Mouse (Mus musculus) limb, embryonic 13.5 days (tissue): ENCODE results near the gene Wnt10a. TPM values are rescaled to one million over a fixed set of nuclear protein-coding genes. Genes with fewer than 3 reads are reported as not detected.
A peak's percentile ranks its signal among the peaks of the same experiment; 100 is the strongest.

ENCODE experiments used
- ATAC-seq: fragments of 200-750 bp; cut with Nextera tagmentation; 2 replicates; pipeline ENCODE4 v1.8.0; 2017; ENCODE audit warnings: low read depth, moderate number of reproducible peaks, moderate TSS enrichment; ENCODE audit not compliant: low FRiP score
- H3K27ac ChIP-seq: fragments of 300-500 bp; sonication (generic); 2 replicates; pipeline ENCODE4 v1.5.1; 2015; ENCODE audit warnings: inconsistent platforms, mild to moderate bottlenecking, moderate library complexity
- H3K27me3 ChIP-seq: fragments of 300-500 bp; sonication (generic); 2 replicates; pipeline ENCODE4 v1.6.1; 2015; ENCODE audit warnings: mild to moderate bottlenecking, inconsistent platforms
- H3K36me3 ChIP-seq: fragments of 300-500 bp; sonication (generic); 2 replicates; pipeline ENCODE4 v1.6.1; 2015; ENCODE audit warnings: inconsistent platforms, mild to moderate bottlenecking, moderate library complexity
- H3K4me1 ChIP-seq: fragments of 300-500 bp; sonication (generic); 2 replicates; pipeline ENCODE4 v1.6.1; 2015; ENCODE audit warnings: inconsistent platforms
- H3K4me2 ChIP-seq: fragments of 300-500 bp; sonication (generic); replicated peaks from 2 replicates; pipeline ENCODE4 v1.6.1; 2015; ENCODE audit warnings: inconsistent platforms, mild to moderate bottlenecking, moderate library complexity
- H3K4me3 ChIP-seq: fragments of 300-500 bp; sonication (generic); 2 replicates; pipeline ENCODE4 v1.5.1; 2015; ENCODE audit warnings: moderate library complexity, mild to moderate bottlenecking, inconsistent platforms
- H3K9ac ChIP-seq: fragments of 300-500 bp; sonication (generic); 2 replicates; pipeline ENCODE4 v1.6.1; 2015; ENCODE audit warnings: mild to moderate bottlenecking, inconsistent platforms
- H3K9me3 ChIP-seq: fragments of 300-500 bp; sonication (generic); 2 replicates; pipeline ENCODE4 v1.6.1; 2016; ENCODE audit warnings: inconsistent platforms
- WGBS: fragments of 180-500 bp; shearing (Covaris S2); methylation state at CpG from one replicate; pipeline ENCODE4 v1.1.7; 2015; 5-methylcytosine and 5-hydroxymethylcytosine counted together
- polyA plus RNA-seq: library from polyadenylated mRNA; unstranded; fragments of >200 nt; fragmentation: Nextera tagmentation; extraction: Ambion mirVana; gene quantifications from 2 replicates; pipeline ENCODE4 v1.2.1, GENCODE M21; 2015

Gene Wnt10a
- 3.9 and 4.5 TPM in 2 replicates for polyA plus RNA-seq

DNA sequence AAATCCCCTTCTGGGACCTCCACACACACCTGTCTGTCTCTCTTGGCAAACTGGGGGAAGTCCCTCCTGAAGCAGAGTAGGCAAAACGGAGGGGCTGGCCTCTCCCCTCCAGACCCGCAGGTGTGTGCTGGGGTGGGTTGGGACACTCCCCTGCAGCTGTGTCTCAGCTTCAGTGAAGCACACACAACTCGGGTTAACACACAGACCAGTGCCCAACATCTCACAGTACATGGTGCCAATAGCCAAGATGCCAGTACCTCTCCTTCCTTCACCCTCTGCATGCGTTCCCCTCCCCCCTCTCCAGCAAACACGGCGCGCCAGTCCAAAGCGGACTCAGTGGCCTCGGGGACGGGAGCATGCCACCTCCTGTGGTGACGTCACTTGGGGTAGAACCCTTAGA, at the start of gene Wnt10a:
Gene Wnt10a, plus strand, starts transcription at position 268 of the 400 bp plus-strand sequence.
- H3K27ac ChIP-seq = no peak within 1 kb of the TSS; the same call in 1 of the 2 replicates
- 2% methylated on average over 11 of the region's 11 CpGs for WGBS

DNA sequence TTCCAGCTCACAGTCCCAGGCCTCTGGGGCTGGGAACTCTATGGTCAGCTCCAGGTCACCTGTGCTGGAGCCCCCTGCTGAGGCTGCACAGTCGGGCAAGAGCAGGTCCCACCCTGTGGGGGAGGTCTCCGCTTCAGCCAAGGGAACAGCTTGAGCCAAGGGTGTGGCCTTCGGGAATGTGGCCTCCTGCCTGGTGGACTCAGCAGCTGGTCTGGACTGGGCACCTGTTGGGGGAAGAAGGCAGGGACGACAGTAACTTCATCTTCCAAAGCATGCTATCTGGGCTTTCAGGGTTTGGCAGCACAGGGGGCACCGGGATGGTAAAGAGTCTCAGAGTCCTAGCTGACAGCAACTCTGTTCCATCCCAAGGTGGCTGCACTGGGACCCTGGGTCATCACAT, 44.0 kb upstream of the Wnt10a start:
- WGBS = 72% methylated on average over 5 of the region's 5 CpGs
- ATAC-seq = no peak

More for the DNA sequence above, at the start of gene Wnt10a:
- no peak for ATAC-seq
- no peaks in the 10 kb centered on the region for H3K36me3 ChIP-seq
- H3K4me2 ChIP-seq = peak within 1 kb of the TSS; percentile 72
- H3K4me3 ChIP-seq = peak within 1 kb of the TSS; percentile 42
- H3K9ac ChIP-seq = peak within 1 kb of the TSS; percentile 65
- H3K27me3 ChIP-seq = peaks cover 100% of the 10 kb centered on the region
- no peaks in the 10 kb centered on the region for H3K9me3 ChIP-seq
- H3K4me1 ChIP-seq = peaks cover 62% of the 10 kb centered on the region

DNA sequence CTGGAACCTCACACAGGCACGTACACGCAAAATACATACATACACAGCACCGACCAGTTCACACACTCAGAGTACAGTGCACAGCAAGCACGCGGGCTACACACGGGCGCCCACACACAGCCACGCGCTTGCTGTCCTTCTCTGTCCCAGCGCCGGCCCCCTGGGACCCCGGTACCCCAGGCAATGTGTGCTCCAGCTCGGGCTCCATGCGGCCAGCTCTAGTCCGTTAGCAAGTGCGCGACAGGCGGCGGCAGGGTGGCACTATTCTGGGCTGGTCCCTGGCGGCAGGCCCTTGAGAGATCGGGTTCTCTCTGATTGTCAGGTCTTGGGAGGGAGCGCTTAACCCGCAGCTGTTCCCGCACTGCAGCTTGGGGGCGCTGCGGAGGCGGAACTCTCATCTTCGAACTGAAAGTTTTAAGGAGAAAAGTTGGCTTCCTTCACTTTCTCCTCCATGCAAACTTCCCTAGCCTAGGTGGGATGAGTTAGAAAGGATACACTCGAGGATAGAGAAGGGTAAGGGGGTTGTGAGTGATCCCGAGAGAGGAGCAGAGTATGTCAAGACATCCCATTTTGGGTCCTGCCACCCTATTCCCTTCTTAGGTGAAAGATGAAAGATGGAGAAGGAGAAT, 42.6 kb upstream of the Wnt10a start, which contains the start of gene Prkag3:
Gene Prkag3, minus strand, starts transcription at position 579 of the 629 bp plus-strand sequence.
- 9% methylated on average over 30 of the region's 30 CpGs for WGBS
- peaks cover 7% of the 10 kb centered on the region; the same call in 1 of the 2 replicates for H3K4me1 ChIP-seq
- no peak within 1 kb of the TSS for H3K27ac ChIP-seq
- peaks cover 29% of the 10 kb centered on the region for H3K27me3 ChIP-seq
- no peaks in the 10 kb centered on the region for H3K9me3 ChIP-seq
- H3K4me3 ChIP-seq = peak within 1 kb of the TSS; percentile 31
- H3K4me2 ChIP-seq = peak within 1 kb of the TSS; percentile 59
- ATAC-seq = peak; percentile 71
- peak within 1 kb of the TSS; percentile 8; the same call in 1 of the 2 replicates for H3K9ac ChIP-seq
- no peaks in the 10 kb centered on the region for H3K36me3 ChIP-seq

More for the DNA sequence above, 44.0 kb upstream of the Wnt10a start:
- no peak overlapping the region for H3K4me2 ChIP-seq
- no peak overlapping the region for H3K27ac ChIP-seq
- peaks cover 7% of the 10 kb centered on the region; the same call in 1 of the 2 replicates for H3K4me1 ChIP-seq
- no peak overlapping the region for H3K4me3 ChIP-seq
- no peaks in the 10 kb centered on the region for H3K36me3 ChIP-seq
- peaks cover 29% of the 10 kb centered on the region for H3K27me3 ChIP-seq
- no peaks in the 10 kb centered on the region for H3K9me3 ChIP-seq
- no peak overlapping the region for H3K9ac ChIP-seq

DNA sequence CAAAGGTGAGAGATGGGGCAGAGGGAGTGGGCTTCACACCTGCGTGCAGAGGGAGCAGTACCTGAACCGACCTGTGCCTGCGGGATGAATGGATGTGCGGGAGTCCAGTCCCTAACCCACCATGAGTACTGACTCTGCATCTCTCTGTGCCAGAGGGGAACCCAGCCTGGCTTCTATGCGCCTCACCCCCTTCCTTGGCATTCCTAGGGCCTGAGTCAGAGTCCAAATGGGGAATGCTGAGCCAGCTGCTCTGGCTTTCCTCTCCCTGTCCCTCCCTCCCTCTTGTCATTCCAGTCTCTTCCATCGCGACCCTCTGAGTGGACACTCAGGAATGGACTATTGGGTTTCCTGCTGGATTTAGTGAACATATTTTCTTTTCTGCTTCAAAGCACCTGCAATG, 42.0 kb upstream of the Wnt10a start:
- peak; percentile 70; the same call in 1 of the 2 replicates for ATAC-seq
- Histone ChIP-seq H3K4me3 (no peak overlapping the region; the same call in 1 of the 2 replicates), H3K27me3 (peaks cover 29% of the 10 kb centered on the region), H3K36me3 (no peaks in the 10 kb centered on the region), H3K4me2 (peak overlapping the region; percentile 59), H3K4me1 (peaks cover 7% of the 10 kb centered on the region; the same call in 1 of the 2 replicates), H3K9ac (no peak overlapping the region), H3K27ac (no peak overlapping the region), H3K9me3 (no peaks in the 10 kb centered on the region)
- 65% methylated on average over 7 of the region's 7 CpGs for WGBS

DNA sequence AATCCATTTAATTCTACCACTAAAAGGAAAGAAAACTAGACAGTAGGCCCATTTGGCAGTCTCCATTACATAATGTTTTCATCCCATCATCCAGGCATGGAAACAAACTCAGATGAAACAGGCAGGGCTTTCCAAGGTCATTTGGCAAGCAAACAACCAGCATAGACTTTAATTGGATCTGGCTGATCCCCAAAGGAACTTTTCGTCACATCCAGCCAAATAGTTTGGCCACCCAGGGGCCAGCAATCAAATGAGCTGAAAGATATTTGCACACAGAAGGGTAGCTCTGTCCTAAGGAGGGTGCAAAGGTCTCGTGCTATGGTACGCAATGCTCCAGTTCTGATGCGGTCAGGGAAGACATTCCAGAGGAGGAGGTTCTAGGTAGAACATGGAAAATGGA, 40.6 kb upstream of the Wnt10a start:
- Histone ChIP-seq H3K27ac (no peak overlapping the region), H3K36me3 (no peaks in the 10 kb centered on the region), H3K4me3 (no peak overlapping the region), H3K4me2 (no peak overlapping the region), H3K9me3 (no peaks in the 10 kb centered on the region), H3K4me1 (peaks cover 7% of the 10 kb centered on the region; the same call in 1 of the 2 replicates), H3K27me3 (peaks cover 29% of the 10 kb centered on the region), H3K9ac (no peak overlapping the region)
- no peak for ATAC-seq
- WGBS = 79% methylated on average over 4 of the region's 4 CpGs

DNA sequence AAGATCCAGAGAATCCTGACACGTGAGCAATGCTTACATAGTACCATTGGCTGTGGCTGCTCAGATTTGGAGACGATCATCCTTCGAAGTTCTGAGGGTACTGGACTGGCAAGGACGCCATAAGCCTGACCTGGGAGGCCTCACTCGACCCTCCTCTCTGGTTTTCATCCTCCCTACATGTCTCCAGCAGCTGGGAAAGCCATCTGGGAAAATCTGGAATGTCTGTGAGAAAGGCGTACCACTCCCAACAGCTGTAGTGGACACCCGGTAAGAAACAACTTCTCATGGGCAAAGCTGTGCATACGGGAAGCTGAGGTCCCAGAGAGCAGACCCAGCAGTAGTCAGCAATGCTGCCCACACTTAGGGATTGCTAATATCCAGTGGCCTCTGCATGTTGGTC, 39.2 kb upstream of the Wnt10a start:
- no peak overlapping the region for H3K9ac ChIP-seq
- 83% methylated on average over 8 of the region's 8 CpGs for WGBS
- ATAC-seq = no peak
- H3K4me2 ChIP-seq = no peak overlapping the region
- no peaks in the 10 kb centered on the region for H3K36me3 ChIP-seq
- no peaks in the 10 kb centered on the region for H3K9me3 ChIP-seq
- peaks cover 7% of the 10 kb centered on the region; the same call in 1 of the 2 replicates for H3K4me1 ChIP-seq
- peaks cover 27% of the 10 kb centered on the region for H3K27me3 ChIP-seq
- no peak overlapping the region for H3K4me3 ChIP-seq
- no peak overlapping the region for H3K27ac ChIP-seq

DNA sequence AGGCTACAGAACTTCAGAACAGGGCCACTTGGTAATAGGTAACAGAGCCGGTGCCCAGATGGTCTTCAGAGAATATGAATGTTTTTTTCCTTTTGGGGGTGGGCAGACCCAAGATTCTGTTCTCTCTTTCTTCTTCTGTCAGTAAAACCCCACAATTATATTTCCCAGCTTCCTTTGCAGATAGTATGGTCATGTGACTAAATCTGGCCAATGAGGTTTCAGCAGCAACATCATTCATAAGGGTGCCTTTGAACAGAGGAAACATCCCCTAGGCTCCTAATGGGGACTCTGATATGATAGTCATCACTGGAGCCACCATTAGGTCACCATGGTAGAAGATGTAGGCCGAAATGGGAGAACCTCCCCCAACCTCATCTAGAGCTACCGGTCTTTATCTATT, 38.5 kb upstream of the Wnt10a start:
- 93% methylated on average over 3 of the region's 3 CpGs for WGBS
- Histone ChIP-seq H3K4me3 (no peak overlapping the region), H3K4me2 (no peak overlapping the region), H3K27me3 (peaks cover 20% of the 10 kb centered on the region), H3K36me3 (no peaks in the 10 kb centered on the region), H3K27ac (no peak overlapping the region), H3K4me1 (peaks cover 7% of the 10 kb centered on the region; the same call in 1 of the 2 replicates), H3K9ac (no peak overlapping the region), H3K9me3 (no peaks in the 10 kb centered on the region)
- no peak for ATAC-seq

DNA sequence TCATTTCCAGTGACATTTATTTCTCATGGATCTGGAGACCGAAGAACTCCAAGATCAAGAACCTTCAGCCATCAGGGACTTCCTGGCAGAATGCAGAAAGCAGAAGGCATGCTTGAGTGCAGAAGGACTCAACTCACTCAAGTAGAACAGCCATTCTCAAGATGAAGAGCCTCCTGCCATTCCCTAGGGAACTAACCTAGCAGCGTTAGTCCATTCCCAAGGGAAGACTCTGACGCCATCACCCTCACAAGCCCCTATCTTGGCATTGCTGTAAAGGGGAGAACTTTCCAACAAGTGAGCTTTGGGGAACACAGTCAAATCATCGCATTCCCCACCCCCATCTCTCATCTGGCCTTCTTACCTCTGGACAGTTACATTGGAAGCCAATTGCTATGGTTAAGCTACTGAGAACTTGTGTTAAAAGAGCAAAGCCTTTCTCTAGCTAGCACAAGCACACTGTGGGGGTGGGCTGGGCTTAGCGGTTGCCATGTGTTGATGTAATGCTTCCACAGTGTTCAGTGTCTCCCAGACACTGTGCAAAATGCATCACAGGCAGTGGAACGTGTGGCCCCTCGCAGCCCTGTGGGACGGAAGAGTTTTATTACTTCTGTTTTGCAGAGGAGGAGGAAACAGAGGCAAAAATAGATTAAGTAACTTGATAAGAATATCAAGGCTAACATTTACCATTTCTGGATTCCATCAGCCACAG, 37.9 kb upstream of the Wnt10a start:
- Histone ChIP-seq H3K27ac (no peak overlapping the region), H3K9ac (no peak overlapping the region), H3K36me3 (no peaks in the 10 kb centered on the region), H3K9me3 (no peaks in the 10 kb centered on the region), H3K27me3 (peaks cover 15% of the 10 kb centered on the region), H3K4me3 (no peak overlapping the region), H3K4me1 (peaks cover 6% of the 10 kb centered on the region; the same call in 1 of the 2 replicates), H3K4me2 (no peak overlapping the region)
- 78% methylated on average over 8 of the region's 8 CpGs for WGBS
- no peak for ATAC-seq

DNA sequence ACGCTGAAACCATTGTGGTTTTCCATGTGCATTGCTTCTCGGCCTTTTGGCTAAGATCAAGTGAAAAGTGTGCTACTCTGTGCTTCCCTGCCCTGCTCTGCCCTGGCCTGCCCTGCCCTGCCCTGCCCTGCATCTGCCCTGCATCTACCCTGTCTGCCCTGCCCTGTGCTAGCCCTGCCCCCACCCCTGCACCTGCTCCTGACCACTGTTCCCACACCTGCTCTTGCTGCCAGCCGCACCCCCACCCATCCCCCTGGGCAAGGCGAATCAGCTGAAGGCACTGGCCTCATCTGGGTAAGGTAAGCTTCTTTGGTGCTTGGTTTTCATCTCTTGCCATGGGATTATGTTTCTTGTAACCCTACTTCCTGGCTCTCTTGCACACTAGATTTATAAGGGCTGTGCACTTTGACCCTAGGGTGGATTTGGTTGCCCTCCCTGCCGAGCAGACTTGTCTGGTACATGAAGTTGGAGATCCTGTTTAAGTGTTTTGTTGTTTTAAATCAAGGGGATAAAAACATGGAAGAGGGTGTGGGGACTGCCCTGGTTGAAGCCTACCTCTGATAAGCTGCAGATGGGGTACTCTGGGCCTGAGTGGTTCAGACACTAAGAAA, 37.0 kb upstream of the Wnt10a start:
- Histone ChIP-seq H3K9ac (no peak overlapping the region), H3K4me3 (no peak overlapping the region), H3K4me2 (no peak overlapping the region), H3K27me3 (peaks cover 6% of the 10 kb centered on the region), H3K4me1 (no peaks in the 10 kb centered on the region), H3K27ac (no peak overlapping the region), H3K9me3 (no peaks in the 10 kb centered on the region), H3K36me3 (no peaks in the 10 kb centered on the region)
- WGBS = 53% methylated on average over 5 of the region's 5 CpGs
- no peak; the same call in 1 of the 2 replicates for ATAC-seq

DNA sequence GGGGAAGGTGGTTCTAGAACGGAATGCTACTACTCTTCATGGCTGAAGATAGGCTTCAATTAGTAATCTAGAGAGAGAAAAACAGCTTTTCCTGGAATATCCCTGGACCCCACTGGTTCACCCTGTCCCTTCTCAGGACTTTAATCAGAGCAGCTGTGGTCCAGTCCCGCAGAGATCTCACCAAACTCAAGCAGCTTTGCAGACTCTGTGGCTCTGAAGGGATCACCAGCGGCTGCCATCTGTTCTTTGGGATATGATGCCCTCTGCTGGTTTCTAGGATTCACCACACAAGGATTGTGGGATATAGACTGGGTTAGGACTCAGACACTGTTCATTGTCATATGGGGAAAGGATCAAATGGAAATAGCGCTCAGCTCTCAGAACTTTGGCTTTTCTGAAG, 31.5 kb upstream of the Wnt10a start:
- H3K9ac ChIP-seq = no peak overlapping the region
- H3K4me3 ChIP-seq = no peak overlapping the region
- no peaks in the 10 kb centered on the region for H3K9me3 ChIP-seq
- peaks cover 23% of the 10 kb centered on the region for H3K27me3 ChIP-seq
- no peaks in the 10 kb centered on the region for H3K4me1 ChIP-seq
- 24% methylated on average over 4 of the region's 4 CpGs for WGBS
- no peak overlapping the region for H3K4me2 ChIP-seq
- no peak overlapping the region for H3K27ac ChIP-seq
- H3K36me3 ChIP-seq = no peaks in the 10 kb centered on the region
- peak; percentile 64; the same call in 1 of the 2 replicates for ATAC-seq

DNA sequence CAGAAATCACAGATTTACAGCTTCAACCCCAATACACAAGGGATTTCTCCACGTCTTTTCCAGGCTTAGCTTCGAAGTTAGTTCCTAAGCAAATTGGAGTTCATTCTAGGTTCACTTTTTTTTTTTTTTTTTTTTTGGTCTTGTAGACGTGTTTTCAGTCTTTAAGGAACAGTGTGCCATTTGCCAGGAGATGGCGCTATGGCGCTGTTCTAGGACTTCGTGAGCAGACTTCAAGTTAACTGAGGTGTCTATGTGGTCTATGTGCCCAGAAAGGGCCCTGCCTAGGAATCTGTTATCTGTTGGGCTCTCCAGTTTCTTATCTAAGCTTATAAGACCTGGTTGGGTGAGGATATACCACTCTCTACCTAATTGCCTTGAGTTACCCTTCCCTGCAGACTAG, 28.2 kb upstream of the Wnt10a start:
- Histone ChIP-seq H3K4me2 (no peak overlapping the region), H3K27me3 (peaks cover 51% of the 10 kb centered on the region), H3K9ac (no peak overlapping the region), H3K36me3 (no peaks in the 10 kb centered on the region), H3K9me3 (no peaks in the 10 kb centered on the region), H3K4me1 (no peaks in the 10 kb centered on the region), H3K27ac (no peak overlapping the region), H3K4me3 (no peak overlapping the region)
- ATAC-seq = no peak
- 4% methylated on average over 6 of the region's 6 CpGs for WGBS
